Mouse (Mus musculus): ENCODE measurements around the gene Lrp6. TPM values are rescaled to one million over a fixed set of nuclear protein-coding genes. Genes with fewer than 3 reads are reported as not detected.

Gene Lrp6
- total RNA-seq (2021) = 10 to 100 TPM; 71.1 to 71.2 TPM
- polyA plus RNA-seq (2012; rRNA removed) = 27.1 and 44.6 TPM in 2 replicates
- long read RNA-seq, full-length matches to known transcripts = 1 of 16 reads
- long read RNA-seq, partial matches to known transcripts = 14 of 16 reads
- long read RNA-seq, other reads (novel, unspliced or antisense) = 1 of 16 reads

DNA sequence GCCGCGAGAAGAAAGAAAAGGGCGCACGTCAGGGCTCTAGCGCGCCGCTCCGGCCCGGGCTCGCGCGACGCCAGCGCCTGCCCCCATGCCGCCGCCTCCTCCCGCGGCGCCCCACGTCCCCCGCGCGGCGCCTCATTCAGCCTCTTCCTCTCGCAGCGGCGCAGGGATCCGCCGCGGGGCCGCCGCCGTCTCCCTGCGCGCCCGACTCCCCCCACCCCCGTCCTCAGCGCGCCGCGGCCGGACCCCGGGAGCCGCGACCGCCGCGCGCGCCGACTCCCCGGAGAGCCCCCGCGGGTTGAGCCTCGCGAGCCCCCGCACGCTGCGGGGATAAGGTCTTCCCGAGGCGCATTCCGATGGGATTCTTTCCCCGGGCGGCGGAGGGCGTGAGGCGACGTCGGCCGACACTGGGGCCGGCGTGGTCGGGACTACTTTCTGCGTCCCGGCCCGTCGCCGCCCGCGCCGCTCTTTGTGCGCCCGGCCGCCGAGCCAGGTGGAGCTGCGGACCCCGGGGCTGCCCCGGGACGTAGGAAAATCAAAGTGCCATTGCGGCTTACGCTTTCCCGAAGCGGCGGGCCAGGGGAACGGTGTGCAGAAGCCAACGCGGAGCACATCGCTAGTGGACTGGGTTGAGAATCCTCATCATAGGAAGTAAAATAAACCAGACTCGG, at the start of gene Lrp6:
TSS of gene Lrp6 (minus strand) at position 148 of the 668 bp plus-strand sequence.
- peak; percentile 92 for DNase-seq

DNA sequence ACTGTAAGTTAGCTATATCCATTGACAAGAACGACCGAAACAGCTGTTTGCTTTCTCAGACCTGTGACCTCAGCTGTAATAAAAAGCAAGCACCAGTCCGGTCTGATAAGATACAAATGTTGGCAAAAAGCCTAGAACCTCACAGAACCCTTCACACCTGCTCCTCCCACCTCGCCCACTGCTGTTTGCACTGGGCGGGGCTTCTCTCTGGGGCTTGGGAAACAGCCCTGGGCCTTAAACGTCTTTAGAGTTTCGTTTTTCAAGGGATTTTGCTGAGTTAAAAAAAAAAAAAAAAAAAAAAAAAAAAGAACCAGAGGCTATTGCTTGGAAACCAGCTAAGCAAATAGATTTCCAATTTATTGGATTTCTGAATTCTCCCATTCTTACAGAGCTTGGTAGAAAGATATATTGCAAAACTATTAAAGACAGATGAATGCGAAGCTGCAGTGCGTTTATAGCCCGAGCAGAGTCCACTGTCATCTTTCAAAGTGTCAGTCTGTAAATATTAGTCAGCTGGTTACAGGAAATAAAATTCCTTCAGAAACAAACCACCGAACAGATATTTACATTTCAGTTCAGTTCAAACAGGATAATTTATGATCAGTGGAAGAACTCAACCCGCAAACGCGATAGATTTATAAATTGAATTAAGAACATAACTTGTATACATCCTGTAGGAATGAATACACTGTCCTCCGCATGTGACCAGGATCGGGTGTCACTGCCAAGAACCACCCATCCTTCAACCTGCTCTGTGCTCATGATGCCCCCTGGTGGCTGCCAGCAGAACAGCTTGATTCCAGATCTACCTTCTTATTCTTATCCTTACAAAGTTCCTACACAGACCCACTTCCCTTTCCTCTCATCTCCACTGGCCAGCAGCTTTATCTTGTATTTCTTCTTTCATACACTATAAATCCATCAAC, 48.2 kb upstream of the Lrp6 start:
- DNase-seq = peak; percentile 89

DNA sequence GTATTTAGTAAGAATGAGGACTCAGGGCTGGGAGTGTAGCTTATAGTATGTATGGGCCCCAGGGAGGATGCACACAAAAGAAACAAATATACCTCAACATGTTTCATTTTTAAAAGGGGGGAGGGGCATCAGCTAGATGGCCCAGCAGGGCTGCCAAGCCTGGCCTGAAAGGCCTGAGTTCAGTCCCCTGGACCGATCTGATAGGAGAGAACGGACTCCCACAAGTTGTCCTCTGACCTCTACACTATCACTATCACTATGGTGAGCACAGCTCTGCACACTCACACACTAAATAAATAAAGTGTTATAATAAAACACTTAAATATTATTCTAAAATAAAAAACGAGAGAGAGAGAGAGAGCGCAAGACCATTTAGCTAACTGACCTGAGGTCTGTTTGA, 47.6 kb upstream of the Lrp6 start:
- DNase-seq = no peak

DNA sequence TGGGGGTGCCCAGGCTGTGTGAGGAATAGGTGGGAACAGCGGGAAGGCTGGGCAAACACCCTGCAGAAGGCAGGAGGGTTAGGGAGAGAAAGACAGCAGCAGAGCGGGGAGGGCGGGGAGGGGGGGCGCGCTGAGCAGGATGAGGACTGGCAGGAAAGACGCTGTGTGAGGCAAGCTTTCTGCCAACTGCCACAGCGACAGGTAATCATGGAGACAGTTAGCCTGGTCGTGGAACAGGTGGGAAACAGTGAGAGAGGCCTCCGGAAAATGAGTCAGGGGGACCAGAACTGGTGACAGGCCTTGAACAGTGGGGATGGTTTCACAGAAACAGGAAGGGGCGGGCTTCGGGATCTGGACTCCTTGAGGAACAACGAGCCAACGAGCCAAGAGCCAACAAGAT, 45.1 kb upstream of the Lrp6 start:
- DNase-seq = no peak

DNA sequence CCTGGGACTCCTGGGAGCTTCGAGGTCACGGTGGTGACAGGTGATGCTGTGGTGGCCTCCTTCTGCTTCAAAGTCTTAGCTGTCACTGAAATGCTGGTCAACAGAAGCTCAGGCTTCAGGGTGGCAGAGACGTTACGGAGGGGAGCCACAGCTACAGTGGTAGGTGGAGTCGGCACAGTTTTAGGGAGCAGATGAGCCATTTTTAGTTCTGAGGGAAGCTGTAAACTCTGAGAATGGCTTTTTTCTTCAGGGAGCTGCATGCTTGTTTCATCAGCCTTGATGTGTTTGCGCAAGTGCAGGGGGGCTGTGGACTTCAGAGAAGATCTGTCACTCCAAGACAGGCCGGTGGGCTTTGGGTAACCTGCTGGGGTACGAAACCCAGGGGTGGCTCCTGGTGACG, 43.6 kb upstream of the Lrp6 start:
- no peak for DNase-seq

DNA sequence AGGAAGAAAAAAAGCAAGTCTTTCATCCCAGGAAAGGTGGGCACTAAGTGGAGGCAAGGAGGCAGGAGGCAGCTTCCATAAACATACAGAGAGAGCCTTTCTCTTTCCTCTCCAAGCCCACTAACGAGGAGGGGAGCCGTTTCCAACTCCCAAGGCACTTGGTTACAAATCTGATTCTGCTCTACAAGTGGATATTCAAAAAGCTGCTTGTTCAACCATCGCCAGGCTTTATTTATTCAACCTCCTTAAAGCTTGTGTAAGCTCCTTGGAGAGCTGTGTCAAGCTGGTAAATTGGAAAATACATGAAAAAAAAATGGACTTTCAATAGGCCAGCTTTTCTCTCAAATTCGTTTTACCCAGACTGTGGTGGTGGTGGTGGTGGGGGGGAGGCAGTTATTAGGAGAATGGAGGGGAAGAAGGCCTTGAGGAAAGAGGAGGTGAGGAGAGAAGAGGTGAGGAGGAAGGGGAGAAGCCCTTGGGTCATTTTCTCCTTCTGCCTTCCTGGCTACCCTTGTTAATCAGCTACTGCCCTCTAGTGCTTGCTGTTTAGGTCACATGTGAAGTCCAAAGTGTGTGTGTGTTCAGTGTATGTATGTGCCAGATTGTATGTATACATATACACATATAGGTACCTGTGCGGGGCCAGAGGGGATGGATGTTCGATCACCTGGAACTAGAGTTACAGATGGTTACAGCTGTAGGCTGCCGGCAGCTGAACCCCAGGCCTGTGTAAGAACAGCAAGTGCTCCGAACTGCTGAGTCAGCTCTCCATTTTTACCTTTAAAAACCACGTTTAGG, 40.4 kb upstream of the Lrp6 start:
- peak; percentile 44 for DNase-seq

DNA sequence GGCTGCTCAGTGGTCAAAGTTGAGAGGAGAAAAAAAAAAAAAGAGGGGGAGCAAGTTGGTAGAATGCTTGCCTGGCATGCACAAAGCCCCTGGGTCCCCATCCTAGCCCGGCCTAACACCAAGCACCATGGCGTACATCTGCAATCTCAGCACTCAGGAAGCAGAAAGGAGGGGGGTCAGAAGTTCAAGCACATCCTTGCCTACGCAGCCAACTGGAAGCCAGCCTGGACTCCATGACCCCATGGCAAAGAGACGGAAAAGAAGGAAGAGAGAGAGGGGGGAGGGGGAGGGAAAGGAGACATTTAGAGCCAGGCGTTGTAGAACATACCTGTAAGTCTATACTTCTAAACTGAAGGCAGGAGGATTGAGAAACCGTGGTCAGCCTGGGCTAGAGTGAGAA, 39.8 kb upstream of the Lrp6 start:
- DNase-seq = peak; percentile 24

DNA sequence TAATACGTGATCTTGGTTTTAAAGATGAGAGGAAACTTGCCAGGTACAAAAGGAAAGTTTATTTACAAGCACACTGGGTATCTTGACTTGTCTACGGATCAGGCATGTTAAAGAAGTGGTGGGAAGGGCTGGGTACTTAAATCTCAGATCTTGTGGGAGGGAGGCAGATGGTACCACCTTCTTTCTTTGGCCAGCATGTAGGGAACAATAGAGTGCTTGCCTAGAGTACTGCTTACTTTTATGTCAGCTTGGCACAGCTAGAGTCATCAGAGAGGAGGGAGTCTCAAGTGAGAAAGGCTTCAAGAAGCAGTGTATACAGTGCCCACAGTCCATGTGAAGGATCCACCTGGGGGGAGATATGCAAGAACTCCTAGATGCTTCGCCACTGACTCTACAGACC, 38.4 kb upstream of the Lrp6 start:
- no peak for DNase-seq

DNA sequence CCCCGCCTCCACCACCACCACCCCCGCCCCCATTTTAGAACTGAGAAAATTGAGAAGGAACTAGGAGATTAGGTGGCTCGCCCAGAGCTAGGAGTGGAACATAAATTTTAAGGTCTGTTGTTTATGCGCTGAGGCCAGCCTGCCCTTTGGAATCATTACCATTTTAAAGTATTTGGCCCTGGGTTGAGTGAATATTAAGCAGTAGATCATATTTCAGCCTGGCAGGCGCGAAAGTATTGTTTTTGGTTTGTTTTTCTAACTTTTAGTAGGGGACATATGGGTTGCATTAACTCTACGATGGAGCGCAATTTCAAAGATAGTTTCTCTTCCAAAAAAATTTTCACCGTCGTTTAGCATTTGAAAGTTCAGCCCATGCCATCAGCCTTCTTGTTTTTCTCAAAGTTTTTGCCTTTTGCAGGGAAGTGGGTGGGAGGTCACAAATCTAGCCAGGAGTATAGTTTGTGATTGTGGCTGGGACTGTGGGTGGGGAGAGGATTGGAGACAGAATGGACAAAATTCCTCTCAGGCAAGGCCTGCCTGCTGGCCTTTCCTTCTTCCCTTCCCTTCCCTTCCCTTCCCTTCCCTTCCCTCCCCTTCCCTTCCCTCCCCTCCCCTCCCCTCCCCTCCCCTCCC, 35.7 kb upstream of the Lrp6 start:
- no peak for DNase-seq

DNA sequence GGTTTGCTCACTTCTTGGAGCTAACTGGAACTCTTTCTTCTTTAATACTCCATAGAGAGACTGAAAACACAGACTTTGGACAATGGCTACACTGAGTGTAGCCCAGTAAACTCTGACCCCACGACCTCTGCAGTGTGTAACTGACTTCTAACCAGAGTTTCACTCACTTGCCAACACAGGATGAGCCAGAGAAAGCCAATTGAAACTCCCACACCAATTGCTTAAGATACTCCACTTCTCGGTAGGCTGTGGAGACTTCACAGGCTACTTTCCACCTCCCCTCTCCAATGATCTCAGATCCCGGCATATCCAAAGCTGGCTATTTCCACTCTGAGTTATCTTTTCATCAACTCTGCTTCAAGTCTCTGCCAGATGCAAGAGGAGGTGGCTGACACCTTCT, 35.0 kb upstream of the Lrp6 start:
- peak; percentile 32 for DNase-seq

DNA sequence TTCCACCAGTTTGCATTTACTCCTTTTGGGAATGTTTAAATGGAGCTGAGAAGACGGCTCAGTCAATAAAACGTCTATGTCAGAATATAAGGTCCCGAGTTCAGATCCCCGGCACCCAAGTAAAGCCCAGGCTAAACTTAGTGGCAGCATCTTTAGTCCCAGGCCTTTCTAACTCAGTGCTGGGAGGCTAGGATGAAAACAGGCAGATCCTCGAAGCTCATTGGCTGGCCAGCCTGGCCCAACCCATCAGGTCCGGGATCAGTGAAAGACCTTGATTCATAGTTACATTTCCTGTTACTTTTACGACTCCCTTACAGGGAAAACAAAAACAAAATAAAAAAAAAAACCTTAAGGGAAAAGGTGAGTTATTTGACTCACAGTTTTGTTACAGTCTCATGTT, 34.4 kb upstream of the Lrp6 start:
- peak; percentile 13 for DNase-seq

DNA sequence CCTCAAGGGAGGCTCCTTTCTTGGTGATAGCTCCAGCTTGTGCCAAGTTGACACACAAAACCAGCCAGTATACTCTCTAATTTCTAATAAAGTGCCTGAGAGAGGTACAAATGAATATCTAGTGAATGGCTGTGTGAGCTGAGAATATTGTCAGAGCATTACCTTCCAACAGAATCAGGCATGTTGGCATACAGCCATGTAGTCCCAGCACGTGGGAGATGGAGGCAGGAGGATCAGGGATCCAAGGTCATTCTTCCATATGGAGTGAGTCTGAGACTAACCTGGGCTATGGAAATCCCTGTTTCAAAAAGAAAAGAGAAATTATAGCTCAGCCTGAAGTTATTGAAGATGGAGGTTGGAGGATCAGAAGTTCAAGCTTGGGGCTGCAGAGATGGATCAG, 32.5 kb upstream of the Lrp6 start:
- DNase-seq = no peak

DNA sequence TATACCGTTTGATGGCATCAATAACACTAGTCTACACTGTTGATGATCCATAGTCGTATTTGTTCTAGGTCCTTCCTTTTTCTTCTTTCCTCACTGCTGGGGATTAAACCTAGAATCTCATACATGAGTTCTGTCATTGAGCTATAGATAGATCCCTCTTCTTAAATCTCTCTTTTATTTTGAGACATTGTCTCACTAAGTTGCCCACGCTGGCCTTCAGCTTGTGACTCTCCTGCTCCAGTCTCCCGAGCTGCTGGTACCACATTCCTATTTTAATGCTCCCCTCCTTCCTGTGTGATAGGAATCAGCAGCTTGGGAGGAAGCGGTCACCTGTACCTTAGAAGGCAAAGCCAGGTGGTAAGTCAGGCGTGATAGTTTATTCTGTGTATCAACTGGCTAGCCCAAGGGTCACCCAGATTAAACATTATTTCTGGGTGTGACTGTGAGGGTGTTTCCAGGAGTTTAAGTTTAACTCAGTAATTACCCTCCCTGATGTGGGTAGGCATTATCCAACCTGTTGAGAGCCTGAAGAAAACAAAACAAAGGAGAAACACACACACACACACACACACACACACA, 31.0 kb upstream of the Lrp6 start:
- DNase-seq = no peak

DNA sequence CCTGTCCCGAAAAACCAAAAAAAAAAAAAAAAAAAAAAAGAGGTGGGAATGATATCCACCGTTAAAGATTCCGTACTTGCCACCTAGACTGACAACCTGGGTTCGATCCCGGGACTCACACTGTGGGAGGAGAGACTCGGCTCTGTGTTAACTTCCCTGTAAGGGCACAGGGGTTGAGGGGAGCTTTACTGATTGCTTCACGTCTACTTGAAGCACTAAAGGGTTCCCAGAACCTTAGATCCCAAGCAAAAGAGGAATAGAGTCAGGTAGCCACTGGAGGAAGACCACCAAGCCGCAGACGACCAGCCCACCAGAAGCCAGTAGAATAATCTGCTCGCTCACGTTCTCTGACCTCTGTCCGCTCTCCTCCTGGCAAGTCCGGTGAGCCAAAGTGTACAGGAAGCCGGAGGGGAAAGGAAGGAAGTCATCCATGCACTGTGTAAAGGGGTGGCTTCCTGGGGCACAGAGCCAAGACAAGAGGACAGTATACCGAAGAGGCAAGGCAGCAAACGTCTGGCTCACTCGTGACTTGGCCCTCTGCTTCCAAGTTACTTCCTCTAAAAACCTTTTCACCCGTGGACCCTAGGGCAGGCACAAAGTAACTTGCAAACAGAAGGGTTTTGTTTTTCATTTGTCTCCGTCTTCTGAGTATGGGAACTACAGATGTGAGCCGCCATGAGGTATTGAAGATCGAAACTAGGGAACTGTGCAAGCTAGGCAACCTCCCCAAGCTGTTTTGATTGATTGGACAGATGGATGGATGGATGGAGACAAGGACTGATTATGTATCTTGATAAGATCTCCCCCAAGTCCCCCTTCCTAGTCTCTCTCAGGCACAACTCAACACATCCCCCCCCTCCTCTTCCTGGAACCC, 28.0 kb upstream of the Lrp6 start:
- peak; percentile 61 for DNase-seq

DNA sequence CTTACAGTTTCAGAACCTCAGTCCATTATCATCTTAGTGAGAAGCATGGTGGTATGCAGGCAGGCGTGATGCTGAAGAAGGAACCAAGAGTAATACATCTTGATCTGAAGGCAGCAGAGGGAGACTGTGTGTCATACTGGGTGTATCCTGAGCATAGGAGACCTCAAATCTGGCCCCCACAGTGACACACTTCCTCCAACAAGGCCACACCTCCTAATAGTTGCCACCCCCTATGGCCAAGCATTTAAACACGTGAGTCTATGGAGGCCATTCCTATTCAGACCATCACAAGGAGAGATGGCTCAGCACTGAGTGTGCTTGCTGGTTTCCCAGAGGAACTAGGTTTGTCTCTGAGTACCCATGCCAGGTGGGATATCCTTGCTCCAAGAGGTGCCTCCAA, 24.8 kb upstream of the Lrp6 start:
- DNase-seq = no peak

DNA sequence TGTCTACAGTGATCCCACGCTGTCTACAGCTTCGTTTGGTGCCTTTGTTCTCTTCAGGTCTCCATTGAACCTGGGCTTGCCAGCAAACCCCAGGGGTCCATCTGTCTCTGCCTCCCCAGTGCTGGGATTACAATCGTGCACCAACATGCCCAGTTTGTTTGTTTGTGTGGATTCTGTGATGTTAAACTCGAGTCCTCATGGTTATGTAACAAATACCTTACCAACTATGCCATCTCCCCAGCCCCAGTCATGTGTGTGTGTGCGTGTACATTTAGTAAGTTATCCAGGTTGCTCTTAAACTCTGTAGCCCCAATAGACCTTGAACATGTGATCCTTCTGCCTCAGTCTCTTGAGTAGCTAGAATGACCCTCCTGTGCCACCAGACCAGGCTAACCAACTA, 19.5 kb upstream of the Lrp6 start:
- DNase-seq = no peak

DNA sequence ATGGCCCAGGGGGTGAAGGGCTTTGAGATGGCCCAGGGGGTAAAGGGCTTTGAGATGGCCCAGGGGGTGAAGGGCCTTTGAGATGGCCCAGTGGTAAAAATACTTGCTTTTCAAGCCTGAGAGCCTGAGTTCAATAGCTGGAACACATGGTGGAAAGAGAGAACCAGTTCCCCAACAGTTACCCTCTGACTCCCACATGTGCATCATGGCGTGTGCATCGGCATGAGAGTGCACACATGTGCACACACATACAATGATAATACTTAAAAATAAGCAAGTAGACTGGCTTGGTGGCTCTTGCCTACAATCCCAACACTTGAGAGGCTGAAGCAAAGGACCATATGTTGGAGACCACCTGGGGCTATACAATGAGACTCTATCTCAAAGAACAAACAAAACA, 17.9 kb upstream of the Lrp6 start:
- no peak for DNase-seq

DNA sequence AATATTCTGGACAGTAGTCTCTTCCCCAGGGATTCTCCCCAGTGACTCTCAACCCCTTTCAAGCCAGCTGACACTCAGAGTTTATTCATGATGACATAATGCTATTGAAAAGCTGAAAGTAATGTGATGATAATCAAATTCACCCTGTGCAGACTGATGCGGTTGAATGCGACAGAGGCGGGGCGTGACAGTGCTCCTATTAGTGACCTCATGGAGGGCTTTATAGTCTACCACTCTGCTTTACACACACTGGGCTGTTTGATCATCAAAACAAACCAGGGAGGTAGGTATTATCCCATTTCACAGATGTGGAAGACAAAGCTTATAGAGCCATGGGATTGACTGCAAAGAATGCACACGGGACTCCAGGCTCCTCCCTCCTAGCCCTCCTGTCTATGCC, 15.3 kb upstream of the Lrp6 start:
- no peak for DNase-seq

DNA sequence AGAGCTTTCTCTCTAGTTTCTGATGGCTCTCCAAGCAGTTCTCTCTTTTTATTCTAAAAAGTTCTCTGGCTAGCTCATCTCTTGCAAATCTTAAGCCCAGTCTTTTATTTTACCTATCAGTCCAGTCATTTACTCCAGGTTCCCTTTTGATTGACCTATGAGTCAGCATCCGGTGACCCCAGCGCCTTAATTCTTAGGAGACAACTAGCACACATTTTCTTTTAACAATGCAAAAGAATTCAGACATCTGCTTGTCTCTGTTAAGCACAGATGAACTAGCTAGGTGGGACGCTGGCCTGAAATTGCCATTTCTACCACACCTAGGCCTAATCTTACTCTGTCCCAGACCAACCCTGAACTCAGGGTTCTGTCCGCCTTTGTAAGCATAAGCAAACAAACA, 12.7 kb upstream of the Lrp6 start:
- no peak for DNase-seq

DNA sequence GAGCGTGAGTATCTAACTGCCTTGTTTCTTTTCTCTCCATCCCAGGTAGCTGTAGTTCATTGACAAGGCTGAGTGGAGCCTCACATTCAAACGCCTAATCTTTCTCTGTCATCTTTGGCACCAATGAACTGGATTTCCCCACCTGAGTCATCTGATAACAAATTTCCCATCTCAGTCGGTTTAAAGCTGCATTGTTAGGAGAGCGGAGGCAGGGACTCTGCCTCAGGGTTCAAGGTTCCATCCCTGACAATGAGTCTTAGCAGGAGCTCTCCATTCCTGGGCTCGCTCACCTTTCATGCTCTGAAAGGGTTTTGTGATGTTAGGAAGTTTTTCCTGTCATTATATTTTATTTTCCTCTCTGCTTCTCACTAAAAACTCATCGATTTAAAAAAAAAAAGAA, 11.3 kb upstream of the Lrp6 start:
- no peak for DNase-seq
